Mouse (Mus musculus) T-helper 1 cell (primary cell): ENCODE data around the gene Ncoa7.

Experiments used
- in situ Hi-C: fragments of 300-600 bp; cut with MboI, MseI; formaldehyde crosslinking; loops from one replicate; pipeline ENCODE4 v1.15.1; 2025; ENCODE audit warnings: high pct_unique_total_duplicates

Gene Ncoa7

GRCm38 (mm10) chr10:30802681-30803586 lies at the start of gene Ncoa7:
Ncoa7 (minus strand) TSS chr10:30803326.
- in situ Hi-C loops = loop anchor here (5.0 kb wide), 1 partner anchor 591 kb away; no protein-coding TSS in a partner anchor

GRCm38 (mm10) chr10:30845101-30845825 lies 42.1 kb upstream of the Ncoa7 start:
- in situ Hi-C loops = no loop called here

DNA sequence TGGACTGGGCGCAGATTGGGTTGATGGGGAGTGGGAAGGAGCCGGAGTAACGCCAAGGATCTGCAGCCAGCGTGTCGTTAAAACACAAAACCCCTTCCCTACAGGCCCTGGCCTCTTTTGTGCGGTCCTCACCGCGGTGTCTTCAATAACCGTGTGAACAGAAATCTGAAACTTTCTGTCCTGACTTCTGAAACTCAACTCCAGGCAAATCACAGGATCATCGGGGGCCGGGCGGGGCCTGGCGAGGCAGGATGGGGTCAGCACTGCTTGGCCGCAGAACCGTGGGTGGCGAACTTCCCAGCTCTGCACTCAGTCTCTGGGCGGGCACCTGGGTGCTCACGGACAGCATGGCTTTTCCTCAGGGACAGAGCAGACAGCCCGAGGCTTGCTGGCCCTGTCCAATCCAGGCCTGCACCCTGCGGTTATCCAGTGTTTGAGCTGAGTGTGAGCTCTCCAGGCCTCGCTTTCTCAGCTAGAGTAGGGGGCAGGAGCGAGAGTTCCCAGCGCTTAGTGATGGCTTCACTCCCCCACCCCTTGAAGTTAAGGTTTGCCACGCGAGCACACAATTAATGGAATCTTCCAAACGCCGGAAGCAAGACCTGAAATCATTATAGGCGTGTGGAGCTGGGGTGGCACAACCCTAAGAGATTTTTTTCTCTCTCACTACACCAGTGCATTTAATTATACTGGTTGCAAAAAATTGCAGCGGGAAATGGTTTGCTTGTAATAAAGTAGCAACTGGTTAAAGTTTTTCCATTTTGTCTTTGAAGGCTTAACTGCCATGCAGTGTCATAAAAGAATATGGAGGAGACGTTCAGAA lies 41.3 kb upstream of the Ncoa7 start:
- in situ Hi-C loops = loop anchor here (5.0 kb wide), 1 partner anchor 458 kb away; no protein-coding TSS in a partner anchor

- in situ Hi-C loops = loop anchor here (5.0 kb wide), 1 partner anchor 459 kb away; no protein-coding TSS in a partner anchor
Measured at GRCm38 (mm10) chr10:30843438-30844190, 40.5 kb upstream of the Ncoa7 start.

- in situ Hi-C loops = loop anchor here (5.0 kb wide), 1 partner anchor 459 kb away; no protein-coding TSS in a partner anchor
Measured at GRCm38 (mm10) chr10:30842643-30843437, 39.7 kb upstream of the Ncoa7 start, which contains the start of gene Hey2. Hey2 (minus strand) TSS chr10:30842801.

GRCm38 (mm10) chr10:30842228-30842627 lies 39.1 kb upstream of the Ncoa7 start:
- in situ Hi-C loops = loop anchor here (5.0 kb wide), 1 partner anchor 460 kb away; no protein-coding TSS in a partner anchor

- in situ Hi-C loops = loop anchor here (5.0 kb wide), 1 partner anchor 461 kb away; no protein-coding TSS in a partner anchor
Measured at GRCm38 (mm10) chr10:30840824-30841223, 37.7 kb upstream of the Ncoa7 start.

DNA sequence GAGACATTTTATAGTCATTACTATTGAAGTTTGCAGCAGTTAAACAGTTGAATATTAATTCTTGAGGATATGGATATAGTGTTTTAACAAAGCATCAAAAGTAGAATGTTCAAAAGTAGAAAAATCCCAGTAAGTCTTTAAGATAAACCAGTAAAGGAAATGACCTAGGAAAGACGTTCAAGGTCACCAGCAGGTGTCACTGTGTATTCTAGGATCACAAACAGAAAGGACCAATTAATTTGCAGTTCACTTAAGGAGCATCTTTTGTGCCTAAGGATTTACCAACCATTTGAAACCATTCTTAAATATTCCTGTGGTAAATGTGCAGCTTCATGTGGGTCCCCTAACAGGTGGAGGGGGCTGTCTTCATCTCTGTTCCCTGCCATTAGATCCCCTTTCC lies 35.1 kb upstream of the Ncoa7 start:
- in situ Hi-C loops = no loop called here

GRCm38 (mm10) chr10:30825049-30825448 lies 21.9 kb upstream of the Ncoa7 start:
- in situ Hi-C loops = loop anchor here (10.0 kb wide), 1 partner anchor 620 kb away; the partner anchor contains the start of gene Tpd52l1

DNA sequence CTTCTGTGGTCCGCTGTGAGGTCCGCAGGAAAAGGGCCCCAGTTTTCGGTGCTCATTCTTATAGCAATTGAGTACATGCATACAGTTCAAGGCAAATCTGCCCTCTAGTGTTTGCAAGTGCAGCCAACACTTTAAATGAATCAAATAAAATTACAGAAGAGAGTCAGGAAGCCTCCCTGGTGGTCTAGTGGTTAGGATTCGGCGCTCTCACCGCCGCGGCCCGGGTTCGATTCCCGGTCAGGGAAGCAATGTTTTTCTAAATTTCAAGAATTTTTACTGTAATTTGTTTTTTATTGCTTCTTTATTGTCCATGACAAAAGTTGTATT lies 7.8 kb upstream of the Ncoa7 start:
- in situ Hi-C loops = loop anchor here (5.0 kb wide), 1 partner anchor 194 kb away; no protein-coding TSS in a partner anchor

DNA sequence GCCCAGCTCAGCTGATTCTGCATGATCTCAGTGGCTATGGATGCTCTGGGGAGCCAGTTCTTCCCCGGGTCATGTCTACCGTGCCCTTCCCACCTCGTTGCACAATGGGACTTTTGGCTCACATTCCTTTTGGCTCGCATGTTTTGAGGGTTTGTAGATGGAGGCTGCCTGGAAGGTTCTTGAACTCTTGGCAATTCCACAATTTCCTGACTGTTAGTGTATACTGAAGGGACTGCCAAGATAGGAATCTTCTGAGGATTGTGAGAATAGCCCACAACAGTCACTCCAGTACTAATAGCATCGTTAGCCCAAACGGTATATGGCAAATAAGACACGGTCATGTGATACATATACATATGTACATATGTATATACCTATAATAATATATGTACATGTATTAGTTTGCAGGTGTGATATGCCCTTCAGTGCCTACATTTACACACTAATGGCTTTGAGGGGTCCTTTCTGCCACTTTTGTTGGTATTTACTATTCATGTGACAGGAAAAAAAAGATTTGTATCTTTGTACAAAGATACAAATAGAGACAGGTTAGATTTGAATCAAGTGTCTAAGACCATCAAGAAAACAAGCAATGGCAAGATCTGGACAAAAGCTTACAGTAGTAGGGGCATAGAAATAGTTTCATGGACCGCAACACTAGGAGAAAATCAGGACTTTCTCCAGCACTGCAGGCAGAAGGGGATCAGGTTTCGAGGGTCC lies 7.3 kb upstream of the Ncoa7 start:
- in situ Hi-C loops = loop anchor here (5.0 kb wide), 1 partner anchor 193 kb away; no protein-coding TSS in a partner anchor

DNA sequence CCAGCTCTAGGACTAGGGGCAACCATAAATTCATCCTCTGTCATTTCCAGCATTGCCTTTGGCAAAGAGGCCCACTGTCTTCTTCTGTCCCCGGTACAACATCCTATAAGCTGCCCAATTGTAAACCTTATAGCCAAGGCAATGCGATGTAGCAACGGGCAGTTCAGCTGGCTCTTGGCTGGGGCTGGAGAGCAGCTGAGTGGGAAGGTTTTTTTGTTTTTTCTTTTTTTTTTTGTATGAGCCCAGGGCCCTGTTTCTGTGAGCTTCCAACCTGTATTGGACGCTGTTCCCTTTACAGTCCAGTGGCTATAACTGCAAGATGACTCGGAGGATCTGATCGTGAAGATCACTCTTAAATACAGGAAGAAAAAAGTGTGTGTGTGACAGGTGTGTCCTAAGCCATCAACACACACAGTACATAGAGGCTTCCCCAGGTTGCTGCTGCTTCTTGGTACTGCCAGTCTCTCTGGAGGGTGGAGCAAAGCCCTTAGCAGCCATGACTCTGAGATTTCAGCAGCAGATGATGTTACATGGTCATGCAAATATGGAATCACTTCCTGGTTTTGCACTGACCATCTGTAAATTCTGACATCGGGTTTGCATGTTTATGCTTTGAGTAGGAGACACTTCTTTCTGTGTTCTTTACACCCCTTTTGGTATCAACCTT lies 594 bp upstream of the Ncoa7 start:
- in situ Hi-C loops = loop anchor here (5.0 kb wide), 1 partner anchor 591 kb away; no protein-coding TSS in a partner anchor

GRCm38 (mm10) chr10:30802033-30802432 lies 1.1 kb downstream of the Ncoa7 start:
- in situ Hi-C loops = loop anchor here (5.0 kb wide), 1 partner anchor 590 kb away; no protein-coding TSS in a partner anchor

DNA sequence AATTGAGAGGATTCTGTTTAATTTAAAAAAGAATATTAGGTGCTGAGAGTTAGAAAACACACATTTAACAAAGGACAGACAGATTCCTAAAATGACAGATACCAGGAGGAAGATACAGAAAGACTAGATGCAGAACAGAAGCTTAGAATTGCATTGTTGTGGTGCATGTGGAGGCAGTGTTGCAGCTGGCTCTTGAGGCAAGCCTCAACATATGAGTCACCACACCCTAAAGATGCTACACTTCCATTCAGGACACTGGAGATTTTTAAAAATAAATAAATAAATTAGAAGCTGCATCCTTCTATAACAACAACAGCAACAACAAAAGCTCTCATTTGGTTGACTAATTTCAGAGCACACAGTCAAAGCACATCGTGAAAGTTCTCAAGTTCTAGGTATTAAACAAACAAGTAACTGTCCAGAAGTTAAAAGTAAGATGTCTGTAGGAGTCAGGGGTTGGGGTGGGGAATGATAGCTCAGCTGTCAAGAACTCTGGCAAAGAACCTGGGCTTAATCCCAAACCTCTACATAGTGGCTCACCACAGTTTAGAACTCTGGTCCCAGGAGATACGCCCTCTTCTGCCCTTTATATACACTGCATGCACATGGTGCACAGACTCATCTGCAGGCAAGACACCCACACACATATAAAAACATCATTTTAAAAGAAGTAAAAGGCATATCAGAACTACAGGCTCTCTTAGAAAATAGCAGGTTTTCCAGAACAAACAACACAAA lies 3.2 kb downstream of the Ncoa7 start:
- in situ Hi-C loops = loop anchor here (5.0 kb wide), 1 partner anchor 588 kb away; no protein-coding TSS in a partner anchor

DNA sequence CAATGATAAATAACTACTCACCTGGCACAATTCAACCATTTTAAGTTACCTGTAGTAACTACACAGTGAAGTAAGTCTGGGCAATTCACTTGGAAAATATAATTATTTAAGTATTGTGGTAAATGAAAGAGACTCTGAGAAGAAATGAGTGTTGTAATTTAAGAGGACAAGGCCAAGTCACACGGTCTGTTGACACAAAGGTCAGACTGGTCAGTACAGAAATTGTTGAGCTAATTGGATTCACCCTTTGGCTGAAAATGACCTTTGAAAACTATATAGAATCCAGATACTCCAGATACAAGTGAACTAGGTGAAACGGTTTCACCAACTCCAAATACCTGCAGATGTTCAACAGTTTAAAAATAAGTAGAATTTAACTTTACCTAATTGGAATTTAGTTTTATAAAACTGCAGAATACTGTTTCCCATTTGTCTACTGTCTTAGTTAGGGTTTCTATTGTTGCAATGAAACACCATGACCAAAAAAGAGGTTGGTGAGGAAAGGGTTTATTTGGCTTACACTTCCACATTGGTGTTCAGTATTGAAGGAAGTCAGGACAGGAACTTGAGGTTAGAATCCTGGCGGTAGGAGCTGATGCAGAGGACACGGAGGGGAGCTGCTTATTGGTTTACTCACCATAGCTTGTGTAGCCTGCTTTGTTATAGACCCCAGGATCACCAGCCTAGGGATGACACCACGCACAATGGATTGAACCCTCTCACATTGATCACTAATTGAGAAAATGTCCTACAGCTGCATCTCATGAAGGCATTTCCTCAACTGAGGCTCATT lies 6.5 kb downstream of the Ncoa7 start:
- in situ Hi-C loops = no loop called here

- in situ Hi-C loops = no loop called here
Measured at GRCm38 (mm10) chr10:30791016-30791415, 12.1 kb downstream of the Ncoa7 start.

- in situ Hi-C loops = loop anchor here (5.0 kb wide), 1 partner anchor 52 kb away; no protein-coding TSS in a partner anchor
Measured at GRCm38 (mm10) chr10:30789521-30789920, 13.6 kb downstream of the Ncoa7 start.
